Comparison of ENCODE assay signal across 18 mouse cellular contexts in the genomic region with DNA sequence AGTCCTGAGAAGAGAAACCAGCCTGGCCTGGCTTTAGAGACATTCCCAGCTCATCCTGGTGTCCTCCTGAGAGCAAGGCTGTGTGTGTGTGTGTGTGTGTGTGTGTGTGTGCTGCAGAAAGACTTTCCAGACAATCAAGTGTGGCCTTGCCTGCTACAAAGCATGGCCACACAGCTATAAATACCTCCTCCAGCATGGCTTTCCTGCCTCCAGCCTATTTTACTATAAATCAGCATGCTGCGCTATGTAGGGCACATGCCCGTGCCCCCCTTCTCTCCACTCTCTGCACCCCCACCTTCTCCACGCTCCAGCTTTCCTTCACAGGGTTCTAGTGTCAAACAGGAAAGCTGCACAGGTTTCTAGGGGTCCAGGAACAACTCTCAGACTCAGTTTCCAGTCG. TPM values are rescaled to one million over a fixed set of nuclear protein-coding genes. Genes with fewer than 3 reads are reported as not detected.
"Had no signal": no experiment of that assay in that cellular context is flagged by ENCODE, and none has a peak within 500 bp of the region (broad histone marks: within the 10 kb centered on the region; RNA-seq: fewer than 3 reads in every experiment).

No protein-coding gene starts in this region.

- H3K27ac ChIP-seq: kidney, postnatal 0 days; limb, embryonic 12.5 days; liver, embryonic 13.5 days; lung, embryonic 15.5 days; macrophage had no signal

- DNase-seq: kidney, adult 9 months; kidney, postnatal 36 days; layer of hippocampus, adult 9-11 months; layer of hippocampus, postnatal 36 days; liver; liver, embryonic 13.5 days; liver, postnatal 0 days; lung, postnatal 14 days; right cerebral cortex, postnatal 4 days; spleen, adult 18-20 months; thymus, adult 18-20 months; thymus, postnatal 14 days had no signal

- H3K9ac ChIP-seq: limb, embryonic 12.5 days; liver, embryonic 13.5 days; liver, postnatal 0 days; lung, embryonic 15.5 days had no signal

- H3K4me1 ChIP-seq: limb, embryonic 12.5 days; liver, embryonic 13.5 days; lung, embryonic 15.5 days; megakaryocyte, embryonic 14.5 days had no signal

- H3K4me2 ChIP-seq: limb, embryonic 12.5 days; liver, embryonic 13.5 days; lung, embryonic 15.5 days; midbrain, embryonic 11.5 days had no signal

- H3K9me3 ChIP-seq: limb, embryonic 12.5 days; liver, embryonic 13.5 days; lung, embryonic 15.5 days had no signal

- H3K4me3 ChIP-seq: limb, embryonic 12.5 days; liver, embryonic 13.5 days; lung, embryonic 15.5 days; megakaryocyte, embryonic 14.5 days had no signal

- ATAC-seq: liver, postnatal 0 days had no signal

- H3K36me3 ChIP-seq: limb, embryonic 12.5 days; liver, embryonic 13.5 days; lung, embryonic 15.5 days had no signal

- H3K27me3 ChIP-seq: limb, embryonic 12.5 days; liver, embryonic 13.5 days; lung, embryonic 15.5 days had no signal

RNA-seq across cellular contexts. Expression of gene Cacng5, which starts 19.2 kb away (rescaled TPM):
- polyA plus RNA-seq: liver, postnatal 0 days; macrophage had no signal
